Mouse (Mus musculus) cortical plate, adult 2 months (tissue): ENCODE data around the gene Spock1. TPM values are rescaled to one million over a fixed set of nuclear protein-coding genes. Genes with fewer than 3 reads are reported as not detected.
"Not testable (repeated sequence)": the region's sequence is repeated elsewhere in the genome, so short reads cannot be mapped to it uniquely, and the experiment has no call there.

Source experiments
- H3K27ac ChIP-seq: fragments of 200-500 bp; 2 replicates; pipeline ENCODE4 v1.5.1; 2012; ENCODE audit warnings: low read length, control low read depth, inconsistent platforms; ENCODE audit not compliant: insufficient read depth
- H3K4me1 ChIP-seq: fragments of 200-500 bp; 2 replicates; pipeline ENCODE4 v1.6.1; 2011; ENCODE audit warnings: low read length; ENCODE audit not compliant: control insufficient read depth, insufficient read depth
- H3K4me3 ChIP-seq: fragments of 200-500 bp; 2 replicates; pipeline ENCODE4 v1.5.1; 2011; ENCODE audit warnings: mild to moderate bottlenecking, low read length, control low read depth; ENCODE audit not compliant: insufficient read depth
- CTCF ChIP-seq: fragments of 200-500 bp; IDR thresholded peaks from 2 replicates; pipeline ENCODE4 v1.5.1; 2011; ENCODE audit warnings: mild to moderate bottlenecking, control low read depth, low read length; ENCODE audit not compliant: insufficient read depth; ENCODE audit errors: extremely low read depth
- POLR2A ChIP-seq: fragments of 200-500 bp; IDR thresholded peaks from 2 replicates; pipeline ENCODE4 v1.6.1; 2011; ENCODE audit warnings: mild to moderate bottlenecking, low read length, control low read depth; ENCODE audit not compliant: insufficient read depth; ENCODE audit errors: extremely low read depth
- polyA plus RNA-seq: library from polyadenylated mRNA; depleted of rRNA; stranded (reverse); fragments of >200 nt; gene quantifications from 2 replicates; pipeline ENCODE4 v1.2.3, GENCODE M21; 2012

The Spock1 gene
- polyA plus RNA-seq, 1 experiment = 125 TPM

GRCm38 (mm10) chr13:57476700-57477099 is 431.4 kb downstream of the Spock1 start:
- Histone ChIP-seq H3K4me1 (no peaks in the 10 kb centered on the region), H3K4me3 (no peak overlapping the region), H3K27ac (no peak overlapping the region)
- peak; percentile 65 for TF ChIP-seq CTCF
- TF ChIP-seq POLR2A = no peak

- peaks cover 2% of the 10 kb centered on the region; the same call in 1 of the 2 replicates for H3K4me1 ChIP-seq
These were observed 434.1 kb downstream of the Spock1 start for GRCm38 (mm10) chr13:57474068-57474467.

GRCm38 (mm10) chr13:57470922-57471321 is 437.2 kb downstream of the Spock1 start:
- H3K4me3 ChIP-seq, H3K4me1 ChIP-seq, H3K27ac ChIP-seq: not testable (repeated sequence)

More at GRCm38 (mm10) chr13:57474068-57474467, 434.1 kb downstream of the Spock1 start:
- no peak for TF ChIP-seq CTCF
- TF ChIP-seq POLR2A = no peak
- Histone ChIP-seq H3K27ac (no peak overlapping the region), H3K4me3 (no peak overlapping the region)

GRCm38 (mm10) chr13:57459978-57460377 is 448.2 kb downstream of the Spock1 start:
- H3K27ac ChIP-seq = no peak overlapping the region
- TF ChIP-seq POLR2A = no peak
- no peak for TF ChIP-seq CTCF
- H3K4me3 ChIP-seq = no peak overlapping the region
- H3K4me1 ChIP-seq = no peaks in the 10 kb centered on the region

- Histone ChIP-seq H3K27ac (no peak overlapping the region), H3K4me1 (peaks cover 15% of the 10 kb centered on the region), H3K4me3 (no peak overlapping the region)
- TF ChIP-seq POLR2A (no peak), CTCF (no peak)
These were observed 457.8 kb downstream of the Spock1 start for GRCm38 (mm10) chr13:57450189-57450821.

- Histone ChIP-seq H3K4me3 (no peak overlapping the region), H3K27ac (no peak overlapping the region), H3K4me1 (peaks cover 16% of the 10 kb centered on the region)
- no peak for TF ChIP-seq CTCF
- TF ChIP-seq POLR2A = no peak
These were observed 459.2 kb downstream of the Spock1 start for GRCm38 (mm10) chr13:57448906-57449305.

- Histone ChIP-seq H3K27ac (no peak overlapping the region), H3K4me1 (peaks cover 13% of the 10 kb centered on the region), H3K4me3 (no peak overlapping the region)
- TF ChIP-seq CTCF = no peak
- TF ChIP-seq POLR2A = no peak
These were observed 463.2 kb downstream of the Spock1 start for GRCm38 (mm10) chr13:57444977-57445376.

- Histone ChIP-seq H3K27ac (no peak overlapping the region), H3K4me1 (peaks cover 1% of the 10 kb centered on the region), H3K4me3 (no peak overlapping the region)
- TF ChIP-seq POLR2A = no peak
- TF ChIP-seq CTCF = no peak
These were observed 468.0 kb downstream of the Spock1 start for GRCm38 (mm10) chr13:57440111-57440510.

GRCm38 (mm10) chr13:57435726-57436220 is 472.4 kb downstream of the Spock1 start:
- H3K4me3 ChIP-seq = no peak overlapping the region
- TF ChIP-seq CTCF = no peak
- TF ChIP-seq POLR2A = no peak
- H3K27ac ChIP-seq = no peak overlapping the region
- peaks cover 1% of the 10 kb centered on the region for H3K4me1 ChIP-seq

GRCm38 (mm10) chr13:57433848-57434247 is 474.3 kb downstream of the Spock1 start:
- Histone ChIP-seq H3K27ac (0 out of 2 replicates have a peak overlapping the region, but pooled peaks have one; percentile 3), H3K4me3 (no peak overlapping the region), H3K4me1 (peaks cover 1% of the 10 kb centered on the region)
- TF ChIP-seq CTCF = no peak
- TF ChIP-seq POLR2A = no peak
